Mouse (Mus musculus) ES-Bruce4 (cell line): ENCODE measurements around the gene Usf2.
"Not testable (repeated sequence)": the region's sequence is repeated elsewhere in the genome, so short reads cannot be mapped to it uniquely, and the experiment has no call there.

Source experiments
- CTCF ChIP-seq: IDR thresholded peaks from one replicate; pipeline ENCODE4 v1.8.1; 2011; ENCODE audit warnings: low read depth, low read length
- EP300 ChIP-seq: IDR thresholded peaks from 2 replicates; pipeline ENCODE4 v1.6.1; 2011; ENCODE audit warnings: low read depth, low read length; ENCODE audit not compliant: insufficient read depth
- POLR2A ChIP-seq: IDR thresholded peaks from one replicate; pipeline ENCODE4 v1.8.1; 2011; ENCODE audit warnings: low read length; ENCODE audit not compliant: insufficient read depth

- not testable (repeated sequence) for TF ChIP-seq CTCF, EP300, POLR2A
Observed at GRCm38 (mm10) chr7:30935422-30936099, 21.0 kb downstream of the Usf2 start.
